Mouse (Mus musculus) megakaryocyte-erythroid progenitor cell, adult 5-6 weeks (primary cell): ENCODE results near the gene Myo5a. TPM values are rescaled to one million over a fixed set of nuclear protein-coding genes. Genes with fewer than 3 reads are reported as not detected.
A peak's percentile ranks its signal among the peaks of the same experiment; 100 is the strongest.

ENCODE experiments used
- ATAC-seq: replicated peaks from 2 replicates; pipeline ENCODE4 v1.8.0; 2016; ENCODE audit warnings: mild to moderate bottlenecking, inconsistent platforms; ENCODE audit not compliant: severe bottlenecking, poor library complexity, low FRiP score, low TSS enrichment
- total RNA-seq, 2 experiments: library from RNA; stranded (forward) in 1 of 2; stranded (reverse) in 1 of 2; fragments of 200-1000, 215-1000 nt in 1 of 2; fragments of >200 nt in 1 of 2; fragmentation: Nextera tagmentation in 1 of 2; gene quantifications; 2 replicates each; pipeline ENCODE4 v1.2.3; 2014 to 2017

The Myo5a gene
- total RNA-seq, 2 experiments from 2014 or later: 7.5 to 14.4 TPM

DNA sequence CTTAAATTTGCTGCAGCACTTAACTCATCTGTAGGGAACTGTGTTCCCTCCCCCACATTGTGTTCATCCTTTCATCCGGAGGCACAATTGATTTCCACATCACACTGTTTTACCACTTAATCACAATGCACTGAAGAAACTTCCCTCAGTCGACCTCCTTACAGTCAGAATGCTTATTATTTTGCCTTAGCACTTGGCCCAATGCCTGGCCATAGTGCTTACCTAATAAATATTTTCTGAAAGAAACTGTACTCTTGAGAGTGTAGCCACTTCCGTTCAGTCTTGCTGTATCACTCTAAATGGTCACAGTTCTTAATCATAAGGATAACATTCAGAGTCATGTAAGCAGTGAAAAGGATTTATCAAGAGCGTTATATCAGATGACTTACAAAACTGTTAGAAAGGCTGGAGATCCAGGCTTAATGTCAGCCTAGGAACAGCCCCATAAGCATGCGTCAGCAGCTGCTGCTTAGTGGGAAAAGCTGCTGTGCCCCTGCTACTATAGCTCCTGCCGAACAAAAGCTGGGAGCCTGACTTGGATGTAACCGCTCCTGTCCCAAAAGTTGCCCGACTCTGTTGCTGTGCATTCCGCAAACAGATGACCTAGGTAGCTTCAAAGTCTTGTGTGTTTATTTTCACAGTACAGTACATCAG, 6.0 kb upstream of the Myo5a start:
- ATAC-seq: no peak

DNA sequence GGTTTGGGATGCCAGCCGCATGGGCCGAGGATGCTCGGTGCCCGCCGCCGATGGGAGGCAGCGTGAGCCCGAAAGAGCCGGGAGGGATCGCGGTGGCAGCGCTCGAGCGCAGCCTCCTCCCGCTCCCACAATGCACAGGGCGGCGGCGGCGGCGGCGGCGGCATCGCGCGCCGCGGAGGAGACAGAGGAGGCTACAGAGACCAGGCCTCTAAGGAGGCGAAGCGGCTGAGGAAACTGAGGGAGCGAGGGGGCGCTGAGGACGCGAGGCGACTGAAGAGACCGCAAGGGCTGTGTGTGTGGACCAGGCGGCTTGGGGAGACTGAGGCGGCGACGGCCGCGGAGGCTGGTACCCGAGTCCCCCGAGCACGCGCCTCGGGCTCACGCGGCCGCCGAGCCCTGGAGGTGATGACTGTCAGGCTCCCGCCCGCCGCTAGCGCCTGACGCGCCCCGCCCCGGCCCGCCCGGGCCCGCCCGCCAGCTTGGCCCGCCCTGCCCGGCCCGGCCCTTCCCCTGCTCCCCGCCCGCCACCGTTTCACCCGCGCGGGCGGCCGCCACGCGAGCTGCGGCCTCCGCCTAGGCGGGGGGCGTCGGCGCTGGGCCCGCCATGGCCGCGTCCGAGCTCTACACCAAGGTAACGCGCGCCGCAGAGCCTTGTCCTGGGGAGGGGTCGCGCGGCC, 352 bp downstream of the Myo5a start:
- peak; percentile 87 for ATAC-seq

GRCm38 (mm10) chr9:75071706-75072192, 934 bp downstream of the Myo5a start:
- ATAC-seq: peak; percentile 42

DNA sequence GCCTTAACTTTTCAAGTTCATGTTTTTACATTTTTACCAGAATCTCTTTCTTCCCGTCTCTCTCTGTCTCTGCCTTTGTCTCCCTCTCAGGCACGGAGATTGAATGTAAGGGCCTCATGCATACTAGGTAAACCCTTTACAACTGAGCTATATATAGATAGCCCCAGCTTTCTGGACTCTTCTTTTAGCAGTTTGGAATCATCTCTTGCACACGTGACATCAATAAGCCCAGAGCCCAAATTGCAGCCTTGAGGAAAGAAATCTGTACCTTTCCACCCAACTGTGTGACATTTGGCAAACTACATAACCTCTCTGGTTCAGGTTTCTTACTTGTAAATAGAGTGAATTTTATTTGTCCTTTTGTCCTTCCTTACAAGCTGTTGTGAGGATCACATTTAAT, 1.5 kb downstream of the Myo5a start:
- no peak for ATAC-seq

DNA sequence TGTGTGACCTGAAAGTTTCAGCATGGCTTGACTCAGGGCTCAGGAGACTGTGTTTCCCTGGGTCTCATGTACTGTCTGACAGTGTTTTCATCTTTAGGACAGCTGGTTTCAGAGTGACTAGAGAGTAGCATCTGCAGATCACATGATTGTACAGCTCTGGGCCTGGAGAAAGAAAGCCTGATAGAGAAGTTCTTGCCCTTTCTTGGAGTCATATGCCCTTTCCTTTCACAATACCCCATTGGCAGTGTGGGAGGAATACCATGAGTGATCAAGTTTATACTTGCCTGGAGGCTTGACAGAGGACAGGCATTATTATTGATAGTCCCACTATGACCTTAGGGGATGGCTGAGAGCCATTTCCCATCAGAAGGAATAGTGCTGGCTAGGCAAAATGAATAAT, 6.4 kb downstream of the Myo5a start:
- no peak for ATAC-seq

DNA sequence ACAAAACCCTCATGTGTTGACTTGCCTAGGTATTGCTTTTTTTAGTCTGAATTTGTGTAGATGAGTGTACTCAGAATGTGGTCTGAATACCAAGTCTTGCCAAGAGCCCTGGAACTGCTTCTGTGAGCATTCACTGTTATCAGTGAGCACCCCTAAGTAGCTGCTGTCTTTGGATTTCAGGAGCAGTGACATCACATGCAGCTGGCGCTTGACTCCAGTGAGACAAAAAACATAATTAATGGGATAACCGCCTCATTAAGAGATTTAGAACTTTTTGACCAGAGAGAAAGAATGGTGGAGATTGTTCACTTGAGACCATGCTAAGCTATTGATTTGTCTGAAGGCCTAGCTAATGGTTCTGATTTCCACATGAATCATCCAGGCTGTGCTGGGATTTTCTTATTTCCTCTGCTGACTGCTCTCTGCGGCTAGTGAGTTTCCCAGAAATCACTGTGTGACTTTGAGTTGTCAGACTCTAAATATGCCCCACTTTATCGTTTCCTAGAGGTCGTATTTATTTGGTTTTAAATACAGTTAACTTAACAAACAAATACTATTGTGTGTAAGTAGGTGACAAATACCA, 14.5 kb downstream of the Myo5a start:
- ATAC-seq: no peak

DNA sequence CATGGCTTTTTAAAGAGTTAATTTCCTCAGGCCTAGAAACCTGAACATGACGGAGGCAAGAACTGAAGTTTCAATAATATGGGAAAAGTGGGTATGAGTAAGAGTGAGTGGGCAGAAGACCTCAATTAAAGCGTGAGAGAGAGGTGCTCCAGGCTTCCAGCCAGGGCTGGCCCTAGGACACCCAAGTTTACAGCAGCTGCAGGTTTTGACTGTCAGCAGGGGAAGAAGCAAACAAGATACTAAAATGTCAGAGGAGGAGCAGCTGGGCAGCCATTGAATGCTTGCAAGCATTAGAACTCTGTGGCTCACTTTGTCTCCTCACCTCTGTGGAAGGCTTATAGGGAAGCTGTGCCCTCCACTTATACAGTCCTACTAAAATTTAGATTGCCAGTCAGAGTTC, 17.0 kb downstream of the Myo5a start:
- no peak for ATAC-seq

DNA sequence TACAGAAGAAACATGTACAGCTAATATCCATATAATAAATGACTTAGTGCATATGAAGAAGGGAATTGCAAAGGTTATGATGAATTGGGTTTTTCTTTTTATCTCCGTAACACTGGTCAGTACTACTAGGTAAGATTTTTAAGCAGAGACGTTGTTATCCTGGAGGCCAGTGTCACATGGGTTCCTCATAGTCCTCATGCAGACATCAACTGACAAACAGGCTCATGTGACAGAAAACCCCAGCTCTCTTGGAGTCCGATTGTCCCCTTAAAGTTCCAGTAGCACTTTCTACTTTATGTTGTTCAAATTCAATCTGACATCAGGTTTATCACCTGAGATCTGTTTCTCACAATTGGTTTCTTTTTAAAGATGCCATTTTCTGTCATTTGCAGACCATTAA, 18.5 kb downstream of the Myo5a start:
- no peak for ATAC-seq

DNA sequence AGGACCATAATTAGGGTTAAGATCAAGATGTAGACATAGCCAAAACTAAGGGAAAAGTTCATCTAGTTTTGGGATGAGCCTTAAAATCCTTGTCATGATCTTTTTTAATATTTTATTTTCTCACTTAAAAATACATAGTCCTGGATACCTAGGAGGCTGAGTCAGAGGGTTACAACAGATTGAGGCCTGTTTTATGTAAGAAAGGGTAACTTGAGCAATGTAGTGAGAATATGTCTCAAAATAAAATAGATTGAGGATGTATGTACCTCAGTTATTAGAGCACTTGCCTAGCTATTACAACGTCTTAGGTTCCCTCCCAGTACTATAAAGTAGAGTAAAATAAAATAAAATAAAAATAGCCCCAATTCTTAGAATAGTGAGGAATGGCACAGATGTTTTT, 21.3 kb downstream of the Myo5a start:
- no peak for ATAC-seq

DNA sequence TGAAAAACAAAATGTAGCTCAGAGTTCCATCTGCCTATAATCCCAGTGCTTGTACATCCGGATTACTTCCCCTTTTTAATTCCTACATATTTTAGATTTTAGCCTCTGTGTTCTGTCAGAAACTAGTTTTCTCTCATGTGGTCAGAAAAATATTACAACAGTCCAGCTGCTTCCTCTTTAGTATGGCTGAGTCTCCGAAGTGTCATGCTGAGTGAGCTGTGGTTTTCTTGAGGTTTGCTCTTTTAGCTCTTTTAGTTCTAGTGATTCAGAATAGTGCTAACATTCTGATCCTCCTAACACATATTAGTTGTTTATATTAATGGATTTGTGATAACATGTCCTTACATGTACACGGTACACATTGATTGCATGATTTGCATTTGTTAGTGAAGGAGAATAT, 23.9 kb downstream of the Myo5a start:
- ATAC-seq: no peak

- no peak for ATAC-seq
Observed at GRCm38 (mm10) chr9:75098937-75099336, 28.1 kb downstream of the Myo5a start.

DNA sequence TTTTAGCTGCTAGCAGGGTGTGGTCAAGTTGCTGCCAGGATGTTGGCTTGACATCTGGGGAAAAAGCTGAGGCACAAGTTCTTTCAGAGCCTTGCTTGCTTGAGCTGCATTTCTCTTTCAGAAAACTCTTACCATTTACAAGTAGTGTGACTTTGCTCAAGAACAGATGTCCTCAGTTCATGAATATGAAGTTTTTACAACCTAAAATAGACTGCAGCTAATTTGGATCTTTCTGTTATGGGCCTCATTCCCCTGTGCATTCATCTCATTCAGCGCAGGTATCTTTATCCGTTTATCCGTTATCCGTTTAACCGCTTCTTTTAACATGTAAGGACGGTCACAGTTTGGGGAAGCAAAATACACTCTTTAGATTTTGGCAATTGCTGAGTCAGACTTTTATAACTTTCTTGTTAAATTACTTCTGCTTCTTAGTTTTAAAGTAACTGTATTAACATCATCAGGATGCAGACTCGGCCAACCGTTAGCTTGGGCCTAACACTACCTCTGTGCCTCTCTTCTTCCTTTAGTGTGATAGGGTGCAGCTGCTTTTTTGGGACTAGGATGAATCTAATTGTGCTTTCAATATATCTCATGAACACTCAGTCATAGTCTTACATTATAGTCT, 29.5 kb downstream of the Myo5a start:
- ATAC-seq: no peak

DNA sequence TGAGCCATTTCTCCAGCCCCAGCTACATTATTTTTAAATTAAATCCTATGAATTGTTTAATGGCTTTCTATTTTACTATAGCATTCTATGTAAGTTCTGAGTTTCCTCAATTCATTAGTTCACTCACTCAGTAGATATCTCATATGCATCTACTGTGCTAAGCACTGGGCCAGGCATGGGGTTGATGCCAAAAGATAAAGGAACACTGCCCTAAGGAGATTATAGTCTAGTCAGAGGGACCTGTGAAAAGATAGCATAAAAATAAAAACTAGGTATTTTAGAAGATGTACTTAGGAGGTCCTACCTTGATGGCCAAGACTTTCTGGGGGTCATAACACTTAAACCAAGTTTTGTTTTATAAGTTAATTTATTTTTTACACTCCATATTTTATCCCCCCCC, 31.3 kb downstream of the Myo5a start:
- ATAC-seq: no peak

- ATAC-seq: no peak
Observed at GRCm38 (mm10) chr9:75116571-75117177, 45.9 kb downstream of the Myo5a start.

GRCm38 (mm10) chr9:75121126-75121525, 50.3 kb downstream of the Myo5a start:
- no peak for ATAC-seq

DNA sequence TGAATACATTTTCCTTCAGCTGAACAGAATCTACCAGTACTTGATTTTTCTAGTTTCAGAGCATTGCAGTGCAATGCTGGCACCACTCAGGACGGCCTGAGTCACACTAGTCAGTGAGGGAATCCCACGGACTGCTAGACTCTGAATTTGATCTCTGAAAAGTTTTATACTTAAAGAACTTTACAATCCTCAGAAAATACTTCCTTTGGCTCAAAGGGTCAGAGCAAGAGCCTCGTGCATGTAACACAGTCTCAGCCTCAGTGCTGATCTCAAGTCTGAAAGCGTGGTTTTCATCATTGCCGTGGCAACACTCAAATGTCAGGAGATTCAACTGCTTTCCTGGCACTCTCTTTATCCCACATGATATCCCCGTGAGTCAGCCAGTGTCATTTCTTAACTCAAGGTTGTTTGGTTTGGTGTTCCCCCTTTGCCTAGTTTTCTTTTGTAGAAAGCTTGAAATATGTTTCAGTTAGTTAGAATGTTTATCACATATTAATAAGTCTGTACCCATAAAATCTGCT, 53.4 kb downstream of the Myo5a start:
- ATAC-seq: no peak

GRCm38 (mm10) chr9:75130553-75130952, 59.7 kb downstream of the Myo5a start:
- ATAC-seq: no peak

DNA sequence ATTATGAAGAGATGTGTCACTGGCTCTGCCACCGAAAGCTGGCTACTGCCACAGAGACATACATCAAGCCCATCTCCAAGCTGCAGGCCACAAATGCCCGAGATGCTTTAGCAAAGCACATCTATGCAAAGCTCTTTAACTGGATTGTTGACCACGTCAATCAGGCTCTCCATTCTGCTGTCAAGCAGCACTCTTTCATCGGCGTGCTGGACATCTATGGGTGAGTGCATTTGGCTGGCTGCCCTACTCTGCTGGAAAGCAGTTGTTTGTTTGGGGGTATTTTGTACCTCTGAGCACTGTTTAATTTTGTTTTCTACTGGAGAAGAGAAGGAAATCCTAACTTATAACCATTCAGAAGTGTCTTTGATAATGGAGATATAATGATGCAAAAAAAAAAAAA, 76.1 kb downstream of the Myo5a start:
- ATAC-seq: no peak

DNA sequence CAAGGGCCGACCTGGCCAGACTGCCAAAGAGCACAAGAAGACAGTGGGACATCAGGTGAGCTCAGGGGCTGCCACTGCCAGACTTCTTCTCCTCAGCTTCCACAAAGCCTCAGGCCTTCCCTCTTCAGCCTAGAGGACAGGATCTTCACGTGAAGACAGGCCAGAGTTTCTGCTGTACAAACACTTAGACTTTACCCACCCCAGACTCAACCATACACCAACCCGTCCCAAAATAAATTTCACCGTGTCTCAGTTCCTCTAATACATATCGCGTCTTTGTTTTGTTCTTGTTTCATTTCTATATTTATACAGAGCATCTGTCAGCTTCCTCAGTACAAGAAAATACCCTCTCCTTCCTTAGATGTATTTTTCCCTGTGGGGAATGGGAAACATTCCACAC, 89.7 kb downstream of the Myo5a start:
- no peak for ATAC-seq

DNA sequence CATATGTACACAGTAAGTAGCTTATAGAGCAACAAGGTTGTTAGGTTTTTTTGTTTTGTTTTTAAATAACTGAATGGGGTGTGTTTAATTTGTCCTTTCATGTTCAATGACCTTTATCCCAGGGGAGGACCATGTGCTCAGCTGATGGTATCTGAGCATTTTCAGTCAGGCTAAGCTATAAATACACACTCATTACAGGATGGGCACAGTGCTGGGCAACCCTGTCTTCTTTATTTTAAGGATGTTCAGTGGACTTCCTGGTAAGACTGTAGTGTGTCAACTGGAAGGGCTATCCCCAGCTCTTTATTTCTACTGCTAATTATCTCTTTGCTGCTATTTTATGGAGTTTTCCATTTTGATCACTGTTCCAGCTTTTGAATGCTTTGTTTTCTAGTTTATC, 92.8 kb downstream of the Myo5a start:
- ATAC-seq: no peak
